Mouse (Mus musculus) midbrain, embryonic 12.5 days (tissue): Measurements from ENCODE around the gene Arl8b. TPM values are rescaled to one million over a fixed set of nuclear protein-coding genes. Genes with fewer than 3 reads are reported as not detected.
"Not testable (repeated sequence)": the region's sequence is repeated elsewhere in the genome, so short reads cannot be mapped to it uniquely, and the experiment has no call there.

Experiments used
- ATAC-seq: fragments of 200-750 bp; cut with Nextera tagmentation; 2 replicates; pipeline ENCODE4 v1.8.0; 2017; ENCODE audit warnings: low read depth, moderate TSS enrichment, moderate library complexity; ENCODE audit not compliant: low FRiP score
- H3K27ac ChIP-seq: fragments of 300-500 bp; sonication (generic); replicated peaks from 2 replicates; pipeline ENCODE4 v1.5.1; 2016; ENCODE audit warnings: mild to moderate bottlenecking
- H3K27me3 ChIP-seq: fragments of 300-500 bp; sonication (generic); 2 replicates; pipeline ENCODE4 v1.6.1; 2016; ENCODE audit warnings: mild to moderate bottlenecking
- H3K36me3 ChIP-seq: fragments of 300-500 bp; sonication (generic); 2 replicates; pipeline ENCODE4 v1.6.1; 2016
- H3K4me1 ChIP-seq: fragments of 300-500 bp; sonication (generic); 2 replicates; pipeline ENCODE4 v1.6.1; 2016
- H3K4me2 ChIP-seq: fragments of 300-500 bp; sonication (generic); replicated peaks from 2 replicates; pipeline ENCODE4 v1.6.1; 2016; ENCODE audit warnings: mild to moderate bottlenecking, moderate library complexity
- H3K4me3 ChIP-seq: fragments of 300-500 bp; sonication (generic); 2 replicates; pipeline ENCODE4 v1.5.1; 2016; ENCODE audit warnings: mild to moderate bottlenecking
- H3K9ac ChIP-seq: fragments of 300-500 bp; sonication (generic); replicated peaks from 2 replicates; pipeline ENCODE4 v1.6.1; 2016; ENCODE audit warnings: mild to moderate bottlenecking, moderate library complexity
- H3K9me3 ChIP-seq: fragments of 300-500 bp; sonication (generic); 2 replicates; pipeline ENCODE4 v1.6.1; 2016; ENCODE audit warnings: mild to moderate bottlenecking
- WGBS: fragments of 180-500 bp; shearing (Covaris S2); methylation state at CpG from one replicate; pipeline ENCODE4 v1.1.7; 2016; 5-methylcytosine and 5-hydroxymethylcytosine counted together
- polyA plus RNA-seq: library from polyadenylated mRNA; unstranded; fragments of >200 nt; fragmentation: Nextera tagmentation; extraction: Ambion mirVana; gene quantifications from 2 replicates; pipeline ENCODE4 v1.2.1, GENCODE M21; 2016

Arl8b gene
- polyA plus RNA-seq, 1 experiment from 2014 or later: 74.2 TPM

GRCm38 (mm10) chr6:108840861-108841640, 58.2 kb downstream of the Arl8b start:
- no peaks in the 10 kb centered on the region for H3K27me3 ChIP-seq
- no peak overlapping the region for H3K27ac ChIP-seq
- H3K4me3 ChIP-seq: no peak overlapping the region
- no peaks in the 10 kb centered on the region for H3K9me3 ChIP-seq
- no peak overlapping the region for H3K9ac ChIP-seq
- H3K4me2 ChIP-seq: no peak overlapping the region
- 96% methylated on average over 8 of the region's 8 CpGs for WGBS
- no peak for ATAC-seq
- H3K4me1 ChIP-seq: no peaks in the 10 kb centered on the region
- peaks cover 41% of the 10 kb centered on the region for H3K36me3 ChIP-seq

- no peaks in the 10 kb centered on the region for H3K9me3 ChIP-seq
- WGBS: 77% methylated on average over 1 of the region's 1 CpGs
- no peak overlapping the region for H3K27ac ChIP-seq
- H3K4me3 ChIP-seq: no peak overlapping the region
- H3K36me3 ChIP-seq: peaks cover 38% of the 10 kb centered on the region
- ATAC-seq: no peak
- no peak overlapping the region for H3K4me2 ChIP-seq
- H3K9ac ChIP-seq: no peak overlapping the region
- no peaks in the 10 kb centered on the region for H3K4me1 ChIP-seq
- no peaks in the 10 kb centered on the region for H3K27me3 ChIP-seq
Measured at GRCm38 (mm10) chr6:108843664-108844063, 60.8 kb downstream of the Arl8b start.

GRCm38 (mm10) chr6:108844093-108844492, 61.2 kb downstream of the Arl8b start:
- no peaks in the 10 kb centered on the region for H3K9me3 ChIP-seq
- H3K27ac ChIP-seq: no peak overlapping the region
- no peak overlapping the region for H3K4me2 ChIP-seq
- H3K9ac ChIP-seq: no peak overlapping the region
- H3K36me3 ChIP-seq: peaks cover 42% of the 10 kb centered on the region
- ATAC-seq: no peak
- H3K4me1 ChIP-seq: no peaks in the 10 kb centered on the region
- no peaks in the 10 kb centered on the region for H3K27me3 ChIP-seq
- 87% methylated on average over 3 of the region's 3 CpGs for WGBS
- H3K4me3 ChIP-seq: no peak overlapping the region

GRCm38 (mm10) chr6:108844771-108845170, 61.9 kb downstream of the Arl8b start:
- 93% methylated on average over 7 of the region's 7 CpGs for WGBS
- Histone ChIP-seq H3K27ac (no peak overlapping the region), H3K27me3 (no peaks in the 10 kb centered on the region), H3K9ac (no peak overlapping the region), H3K4me3 (no peak overlapping the region), H3K4me2 (no peak overlapping the region), H3K9me3 (no peaks in the 10 kb centered on the region), H3K4me1 (no peaks in the 10 kb centered on the region), H3K36me3 (peaks cover 41% of the 10 kb centered on the region)
- no peak for ATAC-seq

- WGBS: 95% methylated on average over 8 of the region's 8 CpGs
- peaks cover 74% of the 10 kb centered on the region for H3K36me3 ChIP-seq
- no peak overlapping the region for H3K27ac ChIP-seq
- no peak overlapping the region for H3K4me2 ChIP-seq
- no peaks in the 10 kb centered on the region for H3K9me3 ChIP-seq
- no peak for ATAC-seq
- H3K4me1 ChIP-seq: no peaks in the 10 kb centered on the region
- H3K4me3 ChIP-seq: no peak overlapping the region
- no peaks in the 10 kb centered on the region for H3K27me3 ChIP-seq
- no peak overlapping the region for H3K9ac ChIP-seq
Measured at GRCm38 (mm10) chr6:108852088-108852670, 69.3 kb downstream of the Arl8b start.

- H3K9ac ChIP-seq: no peak overlapping the region
- no peak for ATAC-seq
- H3K27me3 ChIP-seq: no peaks in the 10 kb centered on the region
- H3K4me2 ChIP-seq: no peak overlapping the region
- no peak overlapping the region for H3K4me3 ChIP-seq
- peaks cover 74% of the 10 kb centered on the region for H3K36me3 ChIP-seq
- no peak overlapping the region for H3K27ac ChIP-seq
- 92% methylated on average over 5 of the region's 5 CpGs for WGBS
- no peaks in the 10 kb centered on the region for H3K9me3 ChIP-seq
- H3K4me1 ChIP-seq: no peaks in the 10 kb centered on the region
Measured at GRCm38 (mm10) chr6:108852986-108853385, 70.1 kb downstream of the Arl8b start.

GRCm38 (mm10) chr6:108858583-108858982, 75.7 kb downstream of the Arl8b start:
- no peak overlapping the region for H3K9ac ChIP-seq
- 92% methylated on average over 9 of the region's 9 CpGs for WGBS
- H3K4me2 ChIP-seq: no peak overlapping the region
- no peaks in the 10 kb centered on the region for H3K4me1 ChIP-seq
- no peak overlapping the region for H3K27ac ChIP-seq
- no peak for ATAC-seq
- H3K36me3 ChIP-seq: peaks cover 32% of the 10 kb centered on the region
- no peaks in the 10 kb centered on the region for H3K27me3 ChIP-seq
- no peak overlapping the region for H3K4me3 ChIP-seq
- H3K9me3 ChIP-seq: peaks cover 3% of the 10 kb centered on the region; the same call in 1 of the 2 replicates

- Histone ChIP-seq H3K9me3 (peaks cover 3% of the 10 kb centered on the region; the same call in 1 of the 2 replicates), H3K36me3 (peaks cover 8% of the 10 kb centered on the region; the same call in 1 of the 2 replicates), H3K4me1 (no peaks in the 10 kb centered on the region), H3K27me3 (no peaks in the 10 kb centered on the region), H3K4me2 (no peak overlapping the region), H3K9ac (no peak overlapping the region), H3K27ac (no peak overlapping the region), H3K4me3 (no peak overlapping the region)
- no peak for ATAC-seq
- WGBS: 100% methylated on average over 1 of the region's 1 CpGs
Measured at GRCm38 (mm10) chr6:108861226-108861625, 78.3 kb downstream of the Arl8b start.

- Histone ChIP-seq H3K9me3 (peaks cover 3% of the 10 kb centered on the region; the same call in 1 of the 2 replicates), H3K4me2 (no peak overlapping the region), H3K9ac (no peak overlapping the region), H3K27ac (no peak overlapping the region), H3K4me3 (no peak overlapping the region), H3K27me3 (no peaks in the 10 kb centered on the region), H3K36me3 (0 out of 2 replicates have a peak, but pooled peaks cover 3% of the 10 kb centered on the region), H3K4me1 (no peaks in the 10 kb centered on the region)
- WGBS: 85% methylated on average over 2 of the region's 2 CpGs
- no peak for ATAC-seq
Measured at GRCm38 (mm10) chr6:108862548-108862947, 79.6 kb downstream of the Arl8b start.

GRCm38 (mm10) chr6:108866317-108866716, 83.4 kb downstream of the Arl8b start:
- 87% methylated on average over 5 of the region's 5 CpGs for WGBS
- Histone ChIP-seq H3K27me3 (no peaks in the 10 kb centered on the region), H3K27ac (no peak overlapping the region), H3K9ac (no peak overlapping the region), H3K4me2 (no peak overlapping the region), H3K9me3 (peaks cover 3% of the 10 kb centered on the region; the same call in 1 of the 2 replicates), H3K4me3 (no peak overlapping the region), H3K4me1 (no peaks in the 10 kb centered on the region), H3K36me3 (0 out of 2 replicates have a peak, but pooled peaks cover 3% of the 10 kb centered on the region)
- no peak for ATAC-seq

GRCm38 (mm10) chr6:108869031-108869430, 86.1 kb downstream of the Arl8b start:
- H3K9me3 ChIP-seq, H3K27me3 ChIP-seq, H3K4me2 ChIP-seq, H3K4me1 ChIP-seq, H3K4me3 ChIP-seq, H3K9ac ChIP-seq, H3K36me3 ChIP-seq, ATAC-seq, H3K27ac ChIP-seq: not testable (repeated sequence)
- WGBS: 57% methylated on average over 2 of the region's 2 CpGs

GRCm38 (mm10) chr6:108870421-108870820, 87.5 kb downstream of the Arl8b start:
- Histone ChIP-seq H3K9me3 (no peaks in the 10 kb centered on the region), H3K4me2 (no peak overlapping the region), H3K4me1 (no peaks in the 10 kb centered on the region), H3K27me3 (no peaks in the 10 kb centered on the region), H3K27ac (no peak overlapping the region), H3K9ac (no peak overlapping the region), H3K4me3 (no peak overlapping the region), H3K36me3 (no peaks in the 10 kb centered on the region)
- WGBS: 84% methylated on average over 2 of the region's 2 CpGs
- no peak for ATAC-seq
